Mouse (Mus musculus): ENCODE measurements around the gene Cfap97d2. TPM values are rescaled to one million over a fixed set of nuclear protein-coding genes. Genes with fewer than 3 reads are reported as not detected.
"Not testable (repeated sequence)": the region's sequence is repeated elsewhere in the genome, so short reads cannot be mapped to it uniquely, and the experiment has no call there.

Cfap97d2 gene
- polyA plus RNA-seq, 1 experiment = 0.02 TPM

DNA sequence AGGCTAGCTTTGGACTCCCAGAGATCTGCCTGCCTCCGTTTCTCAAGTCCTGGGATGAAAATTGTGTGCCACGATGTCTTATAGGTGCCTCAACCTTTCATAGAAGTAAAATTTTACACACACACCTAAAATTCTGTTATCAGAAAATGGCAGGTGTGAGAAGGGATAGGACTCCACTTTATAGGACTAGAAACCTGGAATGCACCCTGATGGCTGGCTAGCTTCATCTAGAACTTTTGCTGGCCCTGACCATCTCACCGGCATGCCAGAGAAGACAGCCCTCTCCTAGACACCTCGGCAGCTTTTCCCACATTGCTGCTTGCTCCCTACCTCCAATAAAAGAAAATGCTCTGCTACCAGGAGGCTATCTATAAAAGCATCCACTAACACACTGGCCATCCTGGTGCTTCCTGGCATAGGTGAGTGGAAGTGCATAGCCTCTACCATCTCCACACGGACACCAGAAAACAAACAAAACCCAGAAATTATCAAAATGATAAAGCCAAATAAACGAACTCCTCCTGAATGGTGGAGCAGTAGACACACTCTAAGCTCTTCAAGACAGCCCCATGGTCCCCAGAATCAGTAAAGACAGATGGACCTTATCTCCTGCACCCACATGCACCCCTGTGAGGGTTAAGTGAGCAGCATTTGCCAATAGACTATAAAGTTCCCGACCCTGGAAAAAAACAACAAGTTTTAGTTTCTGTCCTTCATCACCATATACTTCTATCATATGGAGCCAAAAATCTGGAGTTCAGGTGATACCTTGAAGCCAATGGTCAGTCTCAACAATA lies 35.3 kb downstream of the Cfap97d2 start:
- TF ChIP-seq REST (IDR thresholded peaks at IDR 0.05; ENCODE audit: insufficient read depth, insufficient read length) (no peak), POLR2A (IDR thresholded peaks at IDR 0.05; ENCODE audit: insufficient read length, low read depth) (no peak), POLR2AphosphoS2 (IDR thresholded peaks at IDR 0.05; ENCODE audit: insufficient read length, low read depth) (no peak), E2F4 (IDR thresholded peaks at IDR 0.05; ENCODE audit: insufficient read depth) (no peak), CEBPB (IDR thresholded peaks at IDR 0.05; ENCODE audit: insufficient read depth, poor library complexity, severe bottlenecking) (no peak), MYOG (IDR thresholded peaks at IDR 0.05; ENCODE audit: control insufficient read depth in 1 of 3, insufficient read depth in 1 of 3, insufficient read length in 2 of 3, low read depth in 2 of 3) (no peak), USF1 (IDR thresholded peaks at IDR 0.05; ENCODE audit: low read depth) (no peak), TCF3 (IDR thresholded peaks at IDR 0.05; ENCODE audit: insufficient read length, low read depth) (no peak), MYOD1 (IDR thresholded peaks at IDR 0.05; ENCODE audit: control insufficient read depth in 1 of 3, insufficient read length in 2 of 3, low read depth in 2 of 3) (no peak), SRF (IDR thresholded peaks at IDR 0.05; ENCODE audit: control insufficient read depth, insufficient read length, low read depth) (no peak), TCF12 (IDR thresholded peaks at IDR 0.05; ENCODE audit: insufficient read depth, poor library complexity, severe bottlenecking) (no peak), MAX (IDR thresholded peaks at IDR 0.05; ENCODE audit: low read depth) (no peak)
- Histone ChIP-seq H3K4me3 (no peak overlapping the region), H3K36me3 (ENCODE audit: control insufficient read depth, insufficient read depth) (no peaks in the 10 kb centered on the region), H3ac (ENCODE audit: control insufficient read depth, insufficient read length) (no peak overlapping the region), H3K4me2 (ENCODE audit: low read depth) (no peak overlapping the region), H3K79me2 (ENCODE audit: control insufficient read depth, insufficient read depth) (no peaks in the 10 kb centered on the region), H3K27me3 (ENCODE audit: control insufficient read depth, insufficient read depth, insufficient read length) (no peaks in the 10 kb centered on the region)

DNA sequence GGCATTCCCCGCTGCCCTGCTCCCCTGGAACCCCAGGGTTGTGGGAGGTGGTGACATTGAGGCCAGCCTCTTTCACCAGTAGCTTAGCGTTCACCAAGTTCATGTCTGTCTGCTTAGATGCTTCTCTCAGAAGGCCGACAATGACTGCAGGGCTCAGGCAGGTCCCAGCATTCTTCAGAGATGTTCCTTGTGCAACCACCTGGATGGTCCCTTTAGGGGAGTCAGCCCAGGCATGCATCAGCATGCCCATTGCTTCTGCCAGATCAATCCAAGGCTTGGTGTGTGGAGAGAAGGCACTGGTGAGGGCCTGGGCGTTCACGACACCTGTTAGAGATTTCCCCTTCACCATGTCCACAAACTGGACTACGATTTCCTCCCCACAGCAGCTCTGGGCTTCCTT lies 40.5 kb downstream of the Cfap97d2 start:
- not testable (repeated sequence) for H3K4me2 ChIP-seq (ENCODE audit: low read depth); H3K79me2 ChIP-seq (ENCODE audit: control insufficient read depth, insufficient read depth); H3K4me3 ChIP-seq; H3K27me3 ChIP-seq (ENCODE audit: control insufficient read depth, insufficient read depth, insufficient read length); H3ac ChIP-seq (ENCODE audit: control insufficient read depth, insufficient read length); H3K36me3 ChIP-seq (ENCODE audit: control insufficient read depth, insufficient read depth)

DNA sequence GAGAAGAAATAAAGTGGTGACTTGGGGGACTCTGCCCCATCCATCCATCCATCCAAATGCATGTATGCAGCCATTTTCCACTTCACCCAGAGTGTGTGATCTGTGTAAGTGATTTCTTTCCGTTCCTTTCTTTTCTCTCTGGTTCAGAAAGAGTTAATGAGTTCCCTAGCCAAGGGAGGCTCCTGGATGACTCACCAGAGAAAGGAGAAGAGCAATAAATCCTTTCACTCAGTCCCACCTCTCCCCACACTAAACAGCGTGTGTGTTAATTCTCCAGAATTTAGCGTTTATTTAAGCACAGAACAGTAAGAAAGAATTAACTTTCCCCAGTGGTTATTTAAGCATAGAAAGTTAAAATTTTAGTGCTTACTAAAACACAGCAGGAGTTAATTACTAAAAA lies 41.9 kb downstream of the Cfap97d2 start:
- TF ChIP-seq REST (IDR thresholded peaks at IDR 0.05; ENCODE audit: insufficient read depth, insufficient read length) = no peak
- no peak for TF ChIP-seq SRF (IDR thresholded peaks at IDR 0.05; ENCODE audit: control insufficient read depth, insufficient read length, low read depth)
- TF ChIP-seq POLR2A (IDR thresholded peaks at IDR 0.05; ENCODE audit: insufficient read length, low read depth) = no peak
- TF ChIP-seq E2F4 (IDR thresholded peaks at IDR 0.05; ENCODE audit: insufficient read depth) = no peak
- no peak for TF ChIP-seq TCF12 (IDR thresholded peaks at IDR 0.05; ENCODE audit: insufficient read depth, poor library complexity, severe bottlenecking)
- TF ChIP-seq CEBPB (IDR thresholded peaks at IDR 0.05; ENCODE audit: insufficient read depth, poor library complexity, severe bottlenecking) = no peak
- TF ChIP-seq USF1 (IDR thresholded peaks at IDR 0.05; ENCODE audit: low read depth) = no peak
- no peaks in the 10 kb centered on the region for H3K79me2 ChIP-seq (ENCODE audit: control insufficient read depth, insufficient read depth)
- no peak overlapping the region for H3ac ChIP-seq (ENCODE audit: control insufficient read depth, insufficient read length)
- H3K4me3 ChIP-seq = no peak overlapping the region
- no peaks in the 10 kb centered on the region for H3K36me3 ChIP-seq (ENCODE audit: control insufficient read depth, insufficient read depth)
- H3K27me3 ChIP-seq (ENCODE audit: control insufficient read depth, insufficient read depth, insufficient read length) = no peaks in the 10 kb centered on the region
- H3K4me2 ChIP-seq (ENCODE audit: low read depth) = peak overlapping the region; percentile 54

- H3K4me3 ChIP-seq = no peak overlapping the region
- peaks cover 10% of the 10 kb centered on the region for H3K79me2 ChIP-seq (ENCODE audit: control insufficient read depth, insufficient read depth)
- no peak overlapping the region for H3ac ChIP-seq (ENCODE audit: control insufficient read depth, insufficient read length)
- TF ChIP-seq REST (IDR thresholded peaks at IDR 0.05; ENCODE audit: insufficient read depth, insufficient read length) (no peak), E2F4 (IDR thresholded peaks at IDR 0.05; ENCODE audit: insufficient read depth) (no peak), POLR2AphosphoS2 (IDR thresholded peaks at IDR 0.05; ENCODE audit: insufficient read length, low read depth) (no peak), CEBPB (IDR thresholded peaks at IDR 0.05; ENCODE audit: insufficient read depth, poor library complexity, severe bottlenecking) (no peak), SRF (IDR thresholded peaks at IDR 0.05; ENCODE audit: control insufficient read depth, insufficient read length, low read depth) (no peak), TCF12 (IDR thresholded peaks at IDR 0.05; ENCODE audit: insufficient read depth, poor library complexity, severe bottlenecking) (no peak), POLR2A (IDR thresholded peaks at IDR 0.05; ENCODE audit: insufficient read length, low read depth) (no peak), USF1 (IDR thresholded peaks at IDR 0.05; ENCODE audit: low read depth) (no peak), TCF3 (IDR thresholded peaks at IDR 0.05; ENCODE audit: insufficient read length, low read depth) (no peak), MAX (IDR thresholded peaks at IDR 0.05; ENCODE audit: low read depth) (no peak), MYOD1 (IDR thresholded peaks at IDR 0.05; ENCODE audit: control insufficient read depth in 1 of 3, insufficient read length in 2 of 3, low read depth in 2 of 3) (no peak), MYOG (IDR thresholded peaks at IDR 0.05; ENCODE audit: control insufficient read depth in 1 of 3, insufficient read depth in 1 of 3, insufficient read length in 2 of 3, low read depth in 2 of 3) (no peak)
- no peaks in the 10 kb centered on the region for H3K36me3 ChIP-seq (ENCODE audit: control insufficient read depth, insufficient read depth)
- H3K4me2 ChIP-seq (ENCODE audit: low read depth) = no peak overlapping the region
- H3K27me3 ChIP-seq (ENCODE audit: control insufficient read depth, insufficient read depth, insufficient read length) = no peaks in the 10 kb centered on the region
These were observed 48.0 kb downstream of the Cfap97d2 start for GRCm38 (mm10) chr8:13753680-13754079.

DNA sequence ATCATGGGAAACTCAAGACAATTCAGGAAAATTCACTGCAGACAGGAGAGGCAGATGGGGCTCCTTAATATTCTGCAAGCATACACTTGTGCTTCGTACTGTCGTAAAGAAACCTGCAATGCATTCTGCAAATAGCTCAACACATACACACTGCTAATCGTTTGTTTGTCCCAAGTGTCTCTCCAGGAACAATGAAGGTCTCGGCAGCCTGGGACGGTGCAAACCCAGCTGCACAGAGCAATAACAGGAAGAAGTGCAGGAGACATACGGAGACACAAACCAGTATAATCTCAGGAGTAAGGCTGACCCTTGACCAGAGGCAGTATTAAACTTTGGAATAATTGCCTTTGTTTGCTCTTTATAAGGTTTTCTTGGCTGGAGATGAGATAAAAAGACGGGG lies 50.8 kb downstream of the Cfap97d2 start:
- Histone ChIP-seq H3K27me3 (ENCODE audit: control insufficient read depth, insufficient read depth, insufficient read length) (no peaks in the 10 kb centered on the region), H3K4me3 (peak overlapping the region; percentile 84), H3ac (ENCODE audit: control insufficient read depth, insufficient read length) (no peak overlapping the region), H3K36me3 (ENCODE audit: control insufficient read depth, insufficient read depth) (peaks cover 7% of the 10 kb centered on the region), H3K4me2 (ENCODE audit: low read depth) (no peak overlapping the region), H3K79me2 (ENCODE audit: control insufficient read depth, insufficient read depth) (peaks cover 28% of the 10 kb centered on the region)
- no peak for TF ChIP-seq REST (IDR thresholded peaks at IDR 0.05; ENCODE audit: insufficient read depth, insufficient read length)
- no peak for TF ChIP-seq POLR2A (IDR thresholded peaks at IDR 0.05; ENCODE audit: insufficient read length, low read depth)
- TF ChIP-seq MYOD1 (IDR thresholded peaks at IDR 0.05; ENCODE audit: control insufficient read depth in 1 of 3, insufficient read length in 2 of 3, low read depth in 2 of 3) = no peak
- no peak for TF ChIP-seq TCF3 (IDR thresholded peaks at IDR 0.05; ENCODE audit: insufficient read length, low read depth)
- no peak for TF ChIP-seq MAX (IDR thresholded peaks at IDR 0.05; ENCODE audit: low read depth)
- TF ChIP-seq USF1 (IDR thresholded peaks at IDR 0.05; ENCODE audit: low read depth) = no peak
- TF ChIP-seq MYOG (IDR thresholded peaks at IDR 0.05; ENCODE audit: control insufficient read depth in 1 of 3, insufficient read depth in 1 of 3, insufficient read length in 2 of 3, low read depth in 2 of 3) = no peak
- TF ChIP-seq TCF12 (IDR thresholded peaks at IDR 0.05; ENCODE audit: insufficient read depth, poor library complexity, severe bottlenecking) = no peak
- no peak for TF ChIP-seq E2F4 (IDR thresholded peaks at IDR 0.05; ENCODE audit: insufficient read depth)
- TF ChIP-seq POLR2AphosphoS2 (IDR thresholded peaks at IDR 0.05; ENCODE audit: insufficient read length, low read depth) = no peak
- no peak for TF ChIP-seq CEBPB (IDR thresholded peaks at IDR 0.05; ENCODE audit: insufficient read depth, poor library complexity, severe bottlenecking)
- no peak for TF ChIP-seq SRF (IDR thresholded peaks at IDR 0.05; ENCODE audit: control insufficient read depth, insufficient read length, low read depth)
